Mouse (Mus musculus) adrenal gland, postnatal 10 days (tissue): ENCODE results near the gene Eif3i. TPM values are rescaled to one million over a fixed set of nuclear protein-coding genes. Genes with fewer than 3 reads are reported as not detected.
A peak's percentile ranks its signal among the peaks of the same experiment; 100 is the strongest.
"Not testable (repeated sequence)": the region's sequence is repeated elsewhere in the genome, so short reads cannot be mapped to it uniquely, and the experiment has no call there.

Experiments
- DNase-seq: peaks from one replicate; pipeline ENCODE4 v3.0.0; 2021; ENCODE audit warnings: mixed read lengths
- total RNA-seq, 2 experiments: library from RNA; stranded (reverse); gene quantifications; 2 replicates each; pipeline ENCODE4 v1.2.3; 2021

Eif3i gene
- total RNA-seq, 2 experiments from 2014 or later: 192 to 198 TPM

DNA sequence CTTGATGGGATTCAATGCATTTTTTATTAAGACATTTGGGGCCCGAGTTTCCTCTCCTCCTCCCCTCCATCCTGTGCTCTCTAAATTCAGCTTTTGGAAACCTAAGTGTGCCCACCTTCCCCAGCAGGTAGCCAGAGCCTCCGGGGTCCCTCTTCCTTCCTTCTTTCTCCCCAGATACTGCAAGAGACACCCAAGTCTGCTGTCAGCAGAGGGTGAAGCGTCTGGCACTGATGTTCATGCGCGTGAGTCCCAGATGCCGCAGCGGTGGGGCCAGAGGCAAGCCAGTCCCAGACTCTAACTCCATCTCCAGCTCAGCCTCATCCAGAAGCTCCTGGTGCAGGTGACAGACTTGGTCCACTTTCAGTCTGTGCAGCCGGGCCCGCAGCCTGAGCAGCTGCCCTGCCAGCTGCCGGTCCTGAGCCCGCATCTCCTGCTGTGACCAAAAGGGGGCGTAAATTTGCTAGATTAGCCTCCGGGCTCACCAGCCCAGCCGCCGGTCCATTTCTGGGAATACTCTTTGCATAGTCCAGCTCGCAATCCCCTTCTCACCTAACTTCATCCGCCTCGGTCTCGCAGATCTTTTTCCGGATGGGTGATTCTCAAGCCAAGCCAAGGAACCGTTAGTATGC lies 23.5 kb downstream of the Eif3i start:
- DNase-seq: peak; percentile 86

DNA sequence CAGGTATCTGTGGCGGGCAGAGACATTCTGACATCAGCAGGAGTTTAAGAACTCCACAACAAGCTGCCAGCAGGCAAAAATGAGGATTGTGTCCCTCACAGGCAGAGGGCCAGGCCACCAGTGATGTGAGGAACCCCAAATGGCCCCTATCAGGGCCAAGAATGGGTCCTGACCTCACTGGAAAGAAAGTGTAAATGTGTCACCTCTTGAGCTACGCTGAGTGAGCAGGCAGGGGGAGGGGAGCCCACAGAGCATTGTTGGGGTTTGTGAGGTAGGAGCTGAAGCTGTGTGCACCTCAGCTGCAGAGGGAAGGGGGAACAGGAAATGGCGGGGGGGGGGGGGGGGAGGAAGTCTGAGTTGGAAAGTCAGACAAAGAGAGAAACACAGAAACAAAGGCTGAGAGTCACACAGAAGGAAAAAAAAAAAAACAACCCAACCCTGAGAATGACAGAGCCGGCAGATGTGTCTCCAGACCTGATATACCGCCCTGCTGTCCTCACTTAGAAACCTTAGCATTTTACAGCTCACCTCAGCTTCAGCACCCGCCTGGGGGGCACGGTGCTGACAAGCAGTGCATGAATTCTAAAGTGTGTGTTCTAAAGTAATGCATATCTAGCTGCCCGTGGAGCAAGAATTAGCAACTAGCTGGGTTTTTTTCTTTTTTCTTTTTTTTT lies 25.1 kb downstream of the Eif3i start:
- DNase-seq: no peak

DNA sequence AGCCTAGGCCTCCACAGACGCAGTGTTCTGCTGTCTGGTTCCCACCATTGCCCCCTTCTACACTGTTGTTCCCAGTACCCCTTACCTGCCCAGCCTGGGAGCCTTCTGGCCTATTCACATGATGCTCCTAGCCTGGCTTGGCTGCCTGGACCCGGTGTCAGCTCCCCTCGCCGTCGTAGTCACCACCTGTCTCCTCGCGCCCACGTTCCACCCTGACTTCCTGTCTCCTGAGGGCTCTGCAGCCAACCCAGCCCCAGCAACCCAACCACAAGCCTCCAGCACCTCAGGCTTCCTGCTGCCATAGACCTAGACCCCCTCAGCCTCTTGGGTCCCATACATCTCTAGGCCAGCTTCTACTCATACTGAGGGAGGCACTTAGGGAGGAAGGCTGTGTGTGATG lies 27.0 kb downstream of the Eif3i start, which contains the start of gene Lck:
Gene Lck (minus strand): TSS at position 212 of the 400 bp plus-strand sequence.
- no peak for DNase-seq

DNA sequence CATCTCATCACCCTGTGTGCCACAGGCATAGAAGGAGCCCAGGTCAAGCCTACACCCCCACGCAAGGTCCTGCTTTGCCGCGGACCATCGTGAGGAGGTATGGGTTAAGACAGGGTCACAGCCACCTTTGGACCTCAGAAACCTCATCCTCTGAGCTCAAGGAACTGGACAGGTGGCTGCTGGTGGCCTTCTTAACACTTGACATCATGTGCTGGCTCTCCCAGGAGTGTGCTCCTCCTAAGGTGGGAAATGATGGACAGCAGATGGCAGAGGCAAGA lies 27.4 kb downstream of the Eif3i start:
- no peak for DNase-seq

DNA sequence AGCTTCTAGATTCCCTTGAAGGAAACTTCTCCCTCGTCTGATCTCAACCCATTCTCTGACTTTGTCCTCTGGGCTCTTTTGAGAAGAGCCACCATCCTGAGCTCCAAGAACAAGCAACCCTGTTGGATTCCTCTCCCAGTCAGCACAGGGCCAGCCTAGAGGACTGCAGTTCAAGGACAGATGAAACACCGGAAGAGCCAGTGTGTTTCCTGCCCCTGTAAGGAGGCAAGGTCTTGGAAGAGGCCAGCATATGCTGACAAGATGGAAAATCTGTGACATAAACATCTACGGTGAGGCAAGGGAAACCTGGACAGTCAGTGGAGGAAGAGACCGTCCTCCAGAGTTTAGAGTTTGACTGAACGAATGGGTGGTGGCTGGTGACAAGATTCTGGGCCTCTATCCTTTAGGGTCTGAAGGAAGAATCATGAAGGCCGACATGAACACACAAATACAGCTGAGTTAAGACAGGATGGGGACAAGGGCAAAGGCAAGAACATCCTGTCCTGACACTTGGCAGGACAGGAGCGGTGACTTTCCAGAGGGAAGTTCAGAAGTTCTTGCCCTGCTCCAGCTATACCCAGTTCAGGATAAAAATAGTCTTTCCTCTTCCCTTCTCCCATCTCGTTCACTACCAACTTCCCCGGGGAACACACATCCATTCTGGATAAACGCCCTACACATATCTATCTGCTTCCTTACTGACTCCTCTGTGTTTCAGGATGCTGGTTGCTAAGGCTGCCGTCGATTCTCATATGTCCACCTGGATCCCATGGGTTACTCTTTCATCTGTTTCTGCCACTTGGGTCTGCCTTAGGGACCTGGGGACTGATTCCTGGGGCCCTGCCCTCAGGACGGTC lies 28.0 kb downstream of the Eif3i start:
- DNase-seq: no peak

DNA sequence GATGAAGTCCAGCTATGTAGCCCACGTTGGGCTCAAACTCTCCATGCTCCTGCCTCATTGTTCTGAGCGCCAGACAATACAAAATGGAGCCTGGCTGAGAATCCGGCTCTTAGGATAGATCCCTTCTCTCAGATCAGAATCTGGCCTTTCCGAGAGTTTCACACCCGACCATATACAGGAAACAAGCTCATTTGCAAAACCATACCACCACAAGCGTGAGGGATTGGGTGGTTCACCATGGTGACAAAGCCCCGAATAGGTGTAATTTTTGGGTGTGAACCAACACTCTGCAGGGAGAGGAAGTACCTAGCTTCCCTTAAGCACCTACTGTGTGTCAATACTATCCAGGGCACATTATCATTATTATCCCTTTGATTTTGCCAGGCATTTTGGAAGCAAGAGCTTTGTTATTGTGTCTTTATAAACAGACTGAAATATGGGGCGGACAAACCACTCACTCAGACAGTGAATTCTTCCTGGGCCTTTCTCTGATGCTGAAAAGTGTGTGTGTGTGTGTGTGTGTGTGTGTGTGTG lies 28.8 kb downstream of the Eif3i start:
- no peak for DNase-seq

DNA sequence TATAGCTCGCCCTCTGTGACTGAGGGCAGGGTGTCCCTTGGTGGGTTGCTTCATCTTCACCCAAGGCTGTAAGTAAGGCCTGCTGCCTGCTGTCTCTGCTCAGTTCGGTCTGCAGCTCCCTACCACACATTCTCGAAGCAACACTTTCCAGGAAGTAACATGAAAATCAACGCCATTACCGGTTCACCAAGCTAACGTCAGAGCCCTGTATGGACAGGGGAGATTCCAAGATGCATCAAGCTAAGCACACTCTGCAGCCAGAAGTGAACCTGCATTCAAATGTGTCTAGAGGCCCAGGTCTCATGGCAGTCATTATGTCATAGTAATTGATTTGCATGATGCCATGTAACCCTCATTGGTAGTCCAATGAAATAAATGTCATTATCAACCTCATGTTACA lies 30.4 kb downstream of the Eif3i start:
- DNase-seq: no peak

DNA sequence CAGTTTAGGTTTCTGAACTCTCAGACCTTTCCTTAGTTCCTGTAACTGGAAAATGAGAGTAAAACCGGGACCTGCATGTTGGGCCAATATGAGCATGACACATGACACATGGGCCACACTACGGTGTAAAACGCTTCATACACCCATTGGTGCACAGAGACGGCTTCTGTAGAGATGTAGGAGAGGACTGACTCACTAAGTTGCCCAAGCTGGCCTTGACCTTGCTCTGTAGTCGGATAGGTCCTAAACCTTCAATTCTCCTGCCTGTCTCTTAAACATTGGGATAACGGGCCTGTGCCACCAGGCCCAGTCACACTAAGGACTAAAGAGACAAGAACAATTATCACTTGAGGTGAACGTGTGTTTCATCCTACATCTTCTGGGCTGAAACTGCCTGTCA lies 32.1 kb downstream of the Eif3i start:
- DNase-seq: no peak

DNA sequence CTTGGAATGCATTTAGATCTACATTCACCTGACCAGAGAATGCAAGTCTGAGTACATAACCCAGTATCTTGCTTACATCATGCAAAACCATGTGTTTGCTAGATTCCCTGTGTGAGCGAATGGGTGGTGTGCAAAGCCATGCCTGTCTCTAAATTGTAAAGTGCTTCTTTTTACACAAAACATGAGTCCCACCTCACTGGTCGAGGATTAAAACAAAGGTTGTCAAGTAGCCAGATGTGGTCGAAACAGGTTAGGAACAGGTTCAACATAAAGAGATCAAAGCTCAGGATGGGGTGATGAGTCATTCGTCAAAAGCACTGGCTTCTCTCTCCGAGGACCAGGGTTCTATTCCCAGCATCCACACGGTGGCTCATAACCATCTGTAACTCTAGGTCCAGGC lies 35.3 kb downstream of the Eif3i start:
- DNase-seq: no peak

DNA sequence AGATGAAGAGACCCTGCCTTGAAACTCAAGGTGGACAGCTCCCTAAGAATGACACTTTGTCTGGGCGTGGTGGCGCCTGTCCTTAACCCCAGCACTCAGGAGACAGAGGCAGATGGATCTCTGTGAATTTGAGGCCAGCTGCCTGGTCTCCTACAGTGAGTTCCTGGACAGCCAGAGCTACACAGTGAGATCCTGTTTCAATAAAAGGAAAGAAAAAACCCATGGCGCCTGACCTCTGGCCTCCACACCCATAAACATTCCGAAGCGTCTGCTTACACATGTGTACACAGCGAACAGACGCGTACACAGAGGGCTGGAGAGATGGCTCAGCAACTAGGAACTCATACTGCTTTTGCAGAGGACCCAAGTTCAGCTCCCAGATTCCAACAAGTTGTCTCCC lies 36.7 kb downstream of the Eif3i start:
- no peak for DNase-seq

DNA sequence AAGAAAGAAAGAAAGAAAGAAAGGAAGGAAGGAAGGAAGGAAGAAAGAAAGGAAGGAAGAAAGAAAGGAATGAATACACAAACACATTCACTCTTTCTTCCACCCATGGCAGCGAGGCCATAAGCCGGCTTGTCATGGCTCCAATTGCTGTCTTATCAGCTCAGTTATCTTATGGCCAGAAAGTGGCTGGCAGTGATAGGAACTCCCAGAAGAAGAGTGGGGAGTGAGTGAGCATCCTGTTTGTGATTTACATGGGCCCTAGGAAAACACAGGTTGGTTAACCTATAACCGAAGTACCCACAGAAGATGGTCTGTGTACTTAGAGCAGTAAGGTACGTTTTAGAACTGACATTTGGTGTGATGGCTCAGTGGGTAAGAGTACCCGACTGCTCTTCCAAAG lies 39.3 kb downstream of the Eif3i start:
- no peak for DNase-seq

DNA sequence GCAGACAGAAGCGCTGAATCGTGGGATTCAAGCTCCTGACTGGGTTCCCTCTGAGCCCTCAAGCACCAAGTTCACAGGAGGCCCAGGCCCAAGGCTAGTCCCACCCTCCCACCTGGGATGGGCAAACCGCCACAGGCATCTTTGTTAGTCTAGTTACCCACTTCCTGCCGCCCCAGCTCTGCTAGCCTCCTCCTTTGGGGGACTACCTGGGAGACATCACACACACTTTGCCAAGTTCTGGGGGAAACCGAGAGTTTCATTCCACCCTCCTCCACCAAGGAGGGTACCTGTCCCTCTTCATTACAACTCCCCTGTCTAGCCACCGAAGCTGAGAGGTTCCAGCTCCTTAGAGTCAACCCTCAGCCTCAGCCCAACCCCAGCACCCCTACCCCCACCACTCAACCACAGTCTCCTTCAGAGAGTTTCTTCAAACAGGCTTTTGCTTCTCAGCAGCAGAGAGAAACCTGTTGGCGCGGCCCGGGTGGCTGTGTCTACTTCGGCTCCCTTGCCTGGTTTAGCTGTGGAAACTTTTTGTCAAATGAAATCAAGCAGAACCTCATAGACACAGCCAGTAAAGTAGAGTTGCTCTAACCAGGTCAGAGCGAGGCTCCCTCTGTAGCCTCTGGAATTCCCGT lies 42.0 kb downstream of the Eif3i start:
- DNase-seq: no peak

DNA sequence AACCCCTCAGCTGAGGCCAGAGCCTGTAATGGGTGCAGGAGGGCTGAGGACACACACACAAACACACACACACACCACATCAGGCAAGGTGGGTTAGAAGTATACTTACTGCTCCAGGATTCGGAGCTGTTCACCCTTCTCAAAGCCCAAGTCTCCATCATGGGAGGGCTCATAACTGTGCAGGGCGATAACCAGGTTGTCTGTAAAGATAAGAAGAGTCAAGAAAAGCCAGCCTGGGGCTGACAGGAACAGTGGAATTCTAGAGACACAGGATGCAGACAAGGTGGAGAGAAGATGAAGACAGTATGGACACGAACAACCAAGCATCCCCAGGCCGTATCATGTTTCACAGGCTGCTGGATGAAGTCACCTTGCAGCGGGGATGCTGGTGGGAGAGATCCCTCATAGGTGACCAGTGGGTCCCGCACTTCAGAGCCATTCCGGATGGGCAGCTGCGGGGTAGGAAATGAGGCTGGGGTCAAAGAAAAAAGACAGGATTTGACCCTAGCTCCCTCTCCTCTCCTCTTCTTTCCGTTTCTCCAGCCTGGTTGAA lies 43.1 kb downstream of the Eif3i start:
- no peak for DNase-seq

DNA sequence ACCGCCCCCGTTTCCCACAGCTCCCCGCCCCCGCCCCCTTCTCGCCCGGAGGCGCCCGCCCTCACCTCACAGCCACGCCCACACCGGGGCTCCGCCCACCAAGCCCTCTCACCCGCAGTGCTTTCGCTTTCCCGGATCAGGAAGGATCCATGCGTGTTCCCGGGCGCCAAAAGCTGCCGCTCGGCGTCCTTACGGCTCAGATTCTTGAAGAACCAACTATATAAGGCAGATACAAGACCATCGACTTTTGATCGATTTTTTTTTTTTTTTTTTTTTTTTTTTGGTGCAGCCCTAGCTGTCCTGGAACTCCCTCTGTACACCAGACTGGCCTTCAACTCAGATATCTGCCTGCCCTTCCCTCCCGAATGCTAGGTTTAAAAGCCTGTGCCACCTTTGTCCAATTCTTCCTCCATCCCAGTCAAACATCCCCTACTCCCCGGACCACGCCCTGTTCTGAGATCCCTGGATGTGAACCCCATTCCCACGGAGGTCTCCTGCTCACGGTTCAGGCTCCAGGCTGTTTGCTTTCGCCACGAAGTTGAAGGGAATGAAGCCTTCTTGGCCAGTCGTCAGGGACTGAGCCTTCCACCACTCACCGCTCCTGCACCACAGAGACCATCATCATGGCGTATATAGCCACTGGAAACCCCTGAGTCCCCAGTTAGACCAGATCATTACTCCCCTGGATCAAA lies 43.8 kb downstream of the Eif3i start:
- DNase-seq: peak; percentile 96

DNA sequence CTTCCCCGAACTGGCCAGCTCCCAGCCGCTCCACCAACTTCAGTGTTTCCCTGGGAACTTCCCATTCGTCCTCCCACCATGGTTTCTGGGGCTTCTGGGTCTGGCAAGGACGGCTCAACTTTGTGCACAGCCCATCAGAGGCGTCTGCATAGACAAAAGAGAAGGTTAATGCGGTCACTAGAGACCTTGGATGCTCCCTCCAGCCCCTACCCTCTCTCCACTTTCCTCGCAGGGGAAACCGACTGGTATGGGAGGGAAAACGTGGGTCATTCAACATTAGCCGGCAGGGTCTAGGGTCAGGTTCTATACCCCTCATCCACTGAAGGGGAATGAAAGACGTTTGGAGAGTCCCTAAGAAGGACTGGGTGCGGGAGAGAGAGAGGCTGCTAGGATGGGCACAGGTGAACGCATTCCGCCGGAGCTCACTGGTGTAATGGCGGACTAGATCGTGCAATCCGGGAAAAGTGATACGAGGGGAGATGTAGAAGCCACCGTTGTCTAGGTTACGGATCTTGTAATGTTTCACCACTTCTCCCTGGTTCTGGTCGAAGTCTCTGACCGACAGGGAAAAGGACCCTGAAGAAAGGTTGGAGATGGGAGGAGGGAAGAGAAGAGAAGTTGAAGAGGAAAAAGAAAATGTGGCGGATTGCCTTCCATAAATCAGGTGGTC lies 44.5 kb downstream of the Eif3i start:
- peak; percentile 46 for DNase-seq

DNA sequence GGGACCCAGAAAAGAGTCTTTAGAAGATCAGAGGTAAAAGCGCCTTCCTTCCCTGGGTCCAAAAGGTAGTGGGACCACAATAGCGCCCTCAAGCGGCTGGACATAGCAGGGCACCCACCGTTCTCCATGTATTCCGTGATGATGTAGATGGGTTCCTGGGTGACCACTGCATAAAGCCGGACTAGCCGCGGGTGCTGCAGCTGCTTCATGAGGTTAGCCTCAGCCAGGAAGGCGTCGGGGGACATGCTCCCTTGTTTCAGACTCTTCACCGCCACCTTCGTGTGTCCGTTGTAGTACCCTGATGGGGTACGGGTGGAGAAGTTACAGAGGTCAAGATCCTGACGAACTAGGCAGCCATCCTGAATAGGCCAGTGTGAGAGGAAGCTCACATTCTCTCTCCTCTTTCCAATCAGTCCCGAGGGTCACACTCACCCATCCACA lies 45.0 kb downstream of the Eif3i start:
- DNase-seq: peak; percentile 85

DNA sequence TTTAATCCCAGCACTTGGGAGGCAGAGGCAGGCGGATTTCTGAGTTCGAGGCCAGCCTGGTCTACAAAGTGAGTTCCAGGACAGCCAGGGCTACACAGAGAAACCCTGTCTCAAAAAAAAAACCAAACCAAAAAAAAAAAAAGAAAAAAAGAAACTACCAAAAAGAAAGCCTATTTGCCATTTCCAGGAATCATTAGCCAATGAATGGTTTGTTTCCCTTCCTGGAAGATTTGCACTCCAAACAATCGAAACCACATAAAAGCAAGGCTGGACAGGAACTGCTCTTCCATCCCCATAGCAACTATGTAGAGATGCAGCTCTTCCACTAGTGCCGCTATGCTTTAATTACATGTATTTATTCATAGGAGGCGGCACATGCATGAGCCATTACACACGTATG lies 45.9 kb downstream of the Eif3i start:
- DNase-seq: not testable (repeated sequence)

DNA sequence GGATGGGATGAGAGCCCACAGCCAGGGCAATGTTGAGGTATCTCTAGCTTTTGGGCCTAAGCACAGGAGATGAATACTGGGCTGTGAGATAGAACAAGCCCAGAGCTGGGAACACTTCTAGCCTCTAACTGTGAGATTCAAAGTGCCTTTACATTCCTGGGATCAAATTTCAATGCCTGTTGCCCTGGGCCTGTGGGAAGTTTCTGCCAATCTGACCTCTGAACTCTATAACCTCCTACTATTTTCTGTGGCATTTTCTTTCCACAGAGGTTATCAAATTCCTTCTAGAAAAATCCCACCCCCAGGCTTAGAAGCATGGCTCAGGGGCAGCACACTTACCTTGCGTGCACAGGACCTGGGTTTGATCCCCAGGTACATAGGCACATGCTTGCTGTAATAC lies 50.2 kb downstream of the Eif3i start:
- DNase-seq: no peak

DNA sequence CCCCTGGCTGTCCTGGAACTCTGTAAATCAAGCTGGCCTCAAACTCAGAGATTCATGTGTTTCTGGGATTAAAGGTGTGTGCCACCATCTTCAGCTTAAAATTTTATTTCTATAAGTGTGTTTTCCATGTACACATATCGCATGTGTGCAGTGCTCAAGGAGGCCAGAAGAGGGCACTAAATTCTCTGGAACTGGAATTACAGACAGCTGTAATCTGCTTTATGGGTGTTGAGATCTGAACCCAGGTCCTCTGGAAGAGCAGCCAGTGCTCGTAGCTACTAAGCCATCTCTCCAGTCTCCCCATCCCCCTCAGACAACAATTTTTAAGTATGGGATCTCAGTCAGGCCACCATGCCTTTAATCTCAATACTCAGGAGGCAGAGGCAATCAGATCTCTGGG lies 51.1 kb downstream of the Eif3i start:
- peak; percentile 38 for DNase-seq

DNA sequence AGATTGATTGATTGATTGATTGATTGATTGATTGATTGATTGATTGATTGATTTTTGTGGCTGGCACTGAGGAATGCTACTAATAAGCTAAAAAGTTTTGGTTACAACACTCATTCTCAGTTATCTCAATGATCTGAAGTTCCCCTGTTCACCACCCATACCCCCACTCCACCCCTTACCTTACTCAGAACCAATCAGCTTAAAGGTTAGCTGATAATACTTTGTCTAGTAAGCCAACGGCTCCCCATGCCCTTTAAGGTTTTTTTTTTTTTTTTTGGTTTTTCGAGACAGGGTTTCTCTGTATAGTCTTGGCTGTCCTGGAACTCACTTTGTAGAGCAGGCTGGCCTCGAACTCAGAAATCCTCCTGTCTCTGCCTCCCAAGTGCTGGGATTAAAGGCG lies 52.8 kb downstream of the Eif3i start:
- DNase-seq: not testable (repeated sequence)

DNA sequence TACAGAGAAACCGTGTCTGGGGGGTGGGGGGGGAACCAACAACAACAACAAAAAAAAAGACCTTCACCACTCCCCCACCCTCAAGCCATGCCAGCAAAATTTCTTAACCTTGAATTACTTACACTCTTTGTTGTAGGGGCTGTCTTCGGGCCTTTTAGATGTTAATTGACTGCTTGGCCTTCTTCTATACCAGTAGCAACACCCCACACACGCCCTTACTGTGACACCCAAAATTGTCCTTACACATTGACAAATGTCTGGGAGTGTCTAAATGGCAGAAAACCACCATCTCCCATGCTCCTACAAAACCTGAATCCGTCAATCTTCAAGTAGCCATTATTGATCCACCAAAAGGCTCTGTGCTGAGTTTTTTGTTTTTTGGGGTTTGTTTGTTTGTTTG lies 56.3 kb downstream of the Eif3i start:
- no peak for DNase-seq
